Mouse (Mus musculus) hindbrain, embryonic 11.5 days (tissue): Measurements from ENCODE around the gene Klhdc7a. TPM values are rescaled to one million over a fixed set of nuclear protein-coding genes. Genes with fewer than 3 reads are reported as not detected.

Experiments used
- ATAC-seq: fragments of 200-750 bp; cut with Nextera tagmentation; 2 replicates; pipeline ENCODE4 v1.8.0; 2017; ENCODE audit warnings: mild to moderate bottlenecking, moderate TSS enrichment, moderate library complexity; ENCODE audit not compliant: low FRiP score
- DNase-seq: peaks from one replicate; pipeline ENCODE4 v3.0.0-alpha.2; 2015; ENCODE audit warnings: low spot score
- H3K27ac ChIP-seq: fragments of 300-500 bp; sonication (generic); 2 replicates; pipeline ENCODE4 v1.5.1; 2014; ENCODE audit warnings: mild to moderate bottlenecking, low read depth, low read length
- H3K27me3 ChIP-seq: fragments of 300-500 bp; sonication (generic); 2 replicates; pipeline ENCODE4 v1.6.1; 2014; ENCODE audit warnings: mild to moderate bottlenecking, low read length, moderate library complexity, mixed read lengths; ENCODE audit not compliant: control insufficient read depth, insufficient read depth
- H3K36me3 ChIP-seq: fragments of 300-500 bp; sonication (generic); 2 replicates; pipeline ENCODE4 v1.6.1; 2014; ENCODE audit warnings: mild to moderate bottlenecking, low read length, moderate library complexity, mixed read lengths; ENCODE audit not compliant: control insufficient read depth, insufficient read depth
- H3K4me1 ChIP-seq: fragments of 300-500 bp; sonication (generic); replicated peaks from 2 replicates; pipeline ENCODE4 v1.6.1; 2014; ENCODE audit warnings: low read length, mixed read lengths; ENCODE audit not compliant: control insufficient read depth, insufficient read depth
- H3K4me2 ChIP-seq: fragments of 300-500 bp; sonication (generic); replicated peaks from 2 replicates; pipeline ENCODE4 v1.6.1; 2014; ENCODE audit warnings: mild to moderate bottlenecking, low read depth, low read length
- H3K4me3 ChIP-seq: fragments of 300-500 bp; sonication (generic); 2 replicates; pipeline ENCODE4 v1.5.1; 2014; ENCODE audit warnings: low read depth, low read length
- H3K9ac ChIP-seq: fragments of 300-500 bp; sonication (generic); 2 replicates; pipeline ENCODE4 v1.6.1; 2014; ENCODE audit warnings: low read depth, low read length
- H3K9me3 ChIP-seq: fragments of 300-500 bp; sonication (generic); 2 replicates; pipeline ENCODE4 v1.6.1; 2016; ENCODE audit warnings: low read length; ENCODE audit not compliant: control insufficient read depth
- WGBS: fragments of 180-500 bp; shearing (Covaris S2); extraction: QIAGEN DNeasy Blood & Tissue Kit; methylation state at CpG from one replicate; pipeline ENCODE4 v1.1.7; 2014; 5-methylcytosine and 5-hydroxymethylcytosine counted together
- microRNA counts: library from miRNA; unstranded; fragments of <30 nt; microRNA quantifications from one replicate; lab custom pipeline; 2015
- polyA plus RNA-seq: library from polyadenylated mRNA; unstranded; fragments of >200 nt; fragmentation: Nextera tagmentation; extraction: Ambion mirVana; gene quantifications from 2 replicates; pipeline ENCODE4 v1.2.1, GENCODE M21; 2014

Klhdc7a gene
- polyA plus RNA-seq, 1 experiment from 2014 or later: 0.29 TPM

GRCm38 (mm10) chr4:139926161-139926561 lies 41.7 kb downstream of the Klhdc7a start:
- no peaks in the 10 kb centered on the region for H3K27me3 ChIP-seq
- no peaks in the 10 kb centered on the region for H3K9me3 ChIP-seq
- 0 out of 2 replicates have a peak, but pooled peaks cover 5% of the 10 kb centered on the region for H3K4me1 ChIP-seq
- H3K4me3 ChIP-seq: 0 out of 2 replicates have a peak overlapping the region, but pooled peaks have one; percentile 22
- no peak overlapping the region for H3K27ac ChIP-seq
- 3% methylated on average over 11 of the region's 11 CpGs for WGBS
- H3K36me3 ChIP-seq: no peaks in the 10 kb centered on the region
- no peak overlapping the region for H3K9ac ChIP-seq
- ATAC-seq (no peak), DNase-seq (no peak)
- peak overlapping the region; percentile 52 for H3K4me2 ChIP-seq

GRCm38 (mm10) chr4:139925275-139926160 lies 42.3 kb downstream of the Klhdc7a start:
- no peaks in the 10 kb centered on the region for H3K27me3 ChIP-seq
- WGBS: 15% methylated on average over 34 of the region's 34 CpGs
- H3K27ac ChIP-seq: no peak overlapping the region
- peak overlapping the region; percentile 22 for H3K4me3 ChIP-seq
- H3K4me2 ChIP-seq: peak overlapping the region; percentile 52
- 0 out of 2 replicates have a peak, but pooled peaks cover 5% of the 10 kb centered on the region for H3K4me1 ChIP-seq
- no peaks in the 10 kb centered on the region for H3K9me3 ChIP-seq
- 0 out of 2 replicates have a peak overlapping the region, but pooled peaks have one; percentile 48 for H3K9ac ChIP-seq
- no peak for ATAC-seq
- H3K36me3 ChIP-seq: no peaks in the 10 kb centered on the region
- DNase-seq: peak; percentile 63

- DNase-seq: no peak
- H3K4me2 ChIP-seq: no peak overlapping the region
Observed at GRCm38 (mm10) chr4:139916731-139917130, 51.1 kb downstream of the Klhdc7a start.

More at GRCm38 (mm10) chr4:139916731-139917130, 51.1 kb downstream of the Klhdc7a start:
- Histone ChIP-seq H3K9me3 (no peaks in the 10 kb centered on the region), H3K27ac (no peak overlapping the region), H3K27me3 (no peaks in the 10 kb centered on the region), H3K36me3 (no peaks in the 10 kb centered on the region), H3K4me1 (no peaks in the 10 kb centered on the region), H3K4me3 (no peak overlapping the region), H3K9ac (no peak overlapping the region)
- no peak for ATAC-seq
- WGBS: 78% methylated on average over 7 of the region's 7 CpGs

MicroRNAs encoded within 50 kb of the gene (microRNA counts, 519-probe panel; counts per million panel counts)
- not detected for microRNA mmu-miR-2139 (lab: Ali Mortazavi, UCI)

Other genes with a start within 250 kb of the Klhdc7a start
- 2.2 and 2.7 TPM in 2 replicates for gene Pax7, start 134.5 kb downstream of the Klhdc7a start, polyA plus RNA-seq